Mouse (Mus musculus) ES-E14 (cell line): ENCODE results near the gene Ppp4r3b. TPM values are rescaled to one million over a fixed set of nuclear protein-coding genes. Genes with fewer than 3 reads are reported as not detected.
A peak's percentile ranks its signal among the peaks of the same experiment; 100 is the strongest.

Experiments
- DNase-seq: peaks from one replicate; pipeline ENCODE4 v3.0.0-alpha.2; 2013; ENCODE audit warnings: low read depth, low spot score
- H3K27ac ChIP-seq: 2 replicates; pipeline ENCODE4 v1.5.1; 2012; ENCODE audit warnings: low read depth, mild to moderate bottlenecking, low read length, moderate library complexity, mixed read lengths; ENCODE audit not compliant: poor library complexity, insufficient read depth, severe bottlenecking
- H3K36me3 ChIP-seq: 2 replicates; pipeline ENCODE4 v1.6.1; 2012; ENCODE audit warnings: mild to moderate bottlenecking, low read length, moderate library complexity, mixed read lengths; ENCODE audit not compliant: control insufficient read depth, poor library complexity, insufficient read depth, severe bottlenecking
- H3K4me1 ChIP-seq, 2 experiments: fragments of 150-350 bp in 1 of 2; sonication (generic) in 1 of 2; 2 replicates each; pipeline ENCODE4 v1.6.1; 2012; ENCODE audit warnings: low read length in 2 of 2, mild to moderate bottlenecking in 1 of 2, mixed read lengths in 1 of 2; ENCODE audit not compliant: control insufficient read depth in 2 of 2, insufficient read depth in 2 of 2, poor library complexity in 1 of 2
- H3K4me3 ChIP-seq, 2 experiments: fragments of 150-350 bp in 1 of 2; sonication (generic) in 1 of 2; 2 replicates each; pipeline ENCODE4 v1.5.1; 2012; ENCODE audit warnings: low read length in 2 of 2, low read depth in 1 of 2, mild to moderate bottlenecking in 1 of 2, mixed read lengths in 1 of 2; ENCODE audit not compliant: insufficient read depth in 1 of 2, poor library complexity in 1 of 2, severe bottlenecking in 1 of 2
- H3K9ac ChIP-seq: 2 replicates; pipeline ENCODE4 v1.6.1; 2012; ENCODE audit warnings: low read depth, mild to moderate bottlenecking, low read length, mixed read lengths; ENCODE audit not compliant: poor library complexity, insufficient read depth, severe bottlenecking
- H3K9me3 ChIP-seq: fragments of 150-350 bp; sonication (generic); 2 replicates; pipeline ENCODE4 v1.6.1; 2012; ENCODE audit warnings: low read depth, mild to moderate bottlenecking, low read length; ENCODE audit not compliant: control insufficient read depth, insufficient read depth
- CHD2 ChIP-seq: IDR thresholded peaks from 2 replicates; pipeline ENCODE4 v1.6.1; 2014; ENCODE audit warnings: mild to moderate bottlenecking, low read depth, low read length, inconsistent platforms
- HCFC1 ChIP-seq: IDR thresholded peaks from 2 replicates; pipeline ENCODE4 v1.6.1; 2012; ENCODE audit warnings: low read length, inconsistent platforms, borderline replicate concordance; ENCODE audit not compliant: insufficient read depth
- MAFK ChIP-seq: IDR thresholded peaks from 2 replicates; pipeline ENCODE4 v1.6.1; 2014; ENCODE audit warnings: mild to moderate bottlenecking, low read depth, low read length, inconsistent platforms; ENCODE audit not compliant: insufficient read depth
- ZC3H11A ChIP-seq: IDR thresholded peaks from 2 replicates; pipeline ENCODE4 v1.6.1; 2012; ENCODE audit warnings: low read depth, mild to moderate bottlenecking, inconsistent platforms, low read length, borderline replicate concordance
- ZNF384 ChIP-seq: IDR thresholded peaks from 2 replicates; pipeline ENCODE4 v1.6.1; 2012; ENCODE audit warnings: low read depth, low read length, inconsistent platforms
- in situ Hi-C, 2 experiments: fragments of 600-800 bp; cut with MboI; formaldehyde crosslinking; loops; one replicate each; pipeline ENCODE4 v1.15.1; 2025; ENCODE audit warnings: low sequenced_read_pairs in 2 of 2, inconsistent platforms in 1 of 2; ENCODE audit not compliant: unreplicated experiment in 2 of 2
- total RNA-seq: library from RNA; depleted of rRNA; stranded (reverse); fragments of 300-350 nt; gene quantifications from 2 replicates; pipeline ENCODE4 v1.2.3, GENCODE M21; 2012

The Ppp4r3b gene
- total RNA-seq, 1 experiment = 58.8 TPM

- DNase-seq = no peak
- Histone ChIP-seq H3K9me3 (no peaks in the 10 kb centered on the region), H3K4me3 (no peak overlapping the region), H3K9ac (no peak overlapping the region), H3K4me1 (no peaks in the 10 kb centered on the region; a peak in 1 of 4 replicates), H3K36me3 (no peaks in the 10 kb centered on the region), H3K27ac (no peak overlapping the region)
- no peak for TF ChIP-seq HCFC1
- TF ChIP-seq CHD2 = no peak
- no peak for TF ChIP-seq ZNF384
- no peak for TF ChIP-seq ZC3H11A
- no peak for TF ChIP-seq MAFK
- in situ Hi-C loops = no loop called here
These were observed 65.4 kb downstream of the Ppp4r3b start for GRCm38 (mm10) chr11:29238047-29238446.

DNA sequence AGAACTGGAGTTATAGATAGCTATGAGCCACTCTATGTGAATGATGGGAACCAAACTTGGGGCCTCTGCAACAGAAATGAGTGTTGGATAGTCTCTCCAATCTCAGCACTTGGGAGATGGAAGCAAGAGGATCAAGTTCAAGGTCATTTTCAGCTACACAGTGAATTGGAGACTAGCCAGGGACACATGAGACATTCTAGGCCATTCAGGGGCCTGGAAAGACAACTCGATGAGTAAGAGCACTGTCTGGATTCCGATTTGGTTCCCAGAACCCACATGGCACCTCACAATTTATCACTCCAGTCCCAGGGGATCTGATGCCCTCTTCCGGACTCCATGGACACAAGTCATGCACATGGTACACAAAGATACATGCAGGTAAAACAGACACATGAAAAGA lies 65.9 kb downstream of the Ppp4r3b start:
- in situ Hi-C loops = no loop called here
- H3K9me3 ChIP-seq = no peaks in the 10 kb centered on the region
- no peak overlapping the region for H3K9ac ChIP-seq
- no peaks in the 10 kb centered on the region; a peak in 1 of 4 replicates for H3K4me1 ChIP-seq
- no peaks in the 10 kb centered on the region for H3K36me3 ChIP-seq
- no peak for TF ChIP-seq ZNF384
- no peak for DNase-seq
- no peak overlapping the region for H3K4me3 ChIP-seq
- H3K27ac ChIP-seq = no peak overlapping the region

GRCm38 (mm10) chr11:29239353-29239752 lies 66.7 kb downstream of the Ppp4r3b start:
- in situ Hi-C loops = no loop called here
- Histone ChIP-seq H3K27ac (no peak overlapping the region), H3K9ac (no peak overlapping the region), H3K36me3 (no peaks in the 10 kb centered on the region), H3K4me1 (no peaks in the 10 kb centered on the region; a peak in 1 of 4 replicates), H3K4me3 (no peak overlapping the region), H3K9me3 (no peaks in the 10 kb centered on the region)
- no peak for DNase-seq
- TF ChIP-seq ZC3H11A (no peak), ZNF384 (no peak), MAFK (peak; percentile 57; the same call in 1 of the 2 replicates), HCFC1 (no peak), CHD2 (no peak)

DNA sequence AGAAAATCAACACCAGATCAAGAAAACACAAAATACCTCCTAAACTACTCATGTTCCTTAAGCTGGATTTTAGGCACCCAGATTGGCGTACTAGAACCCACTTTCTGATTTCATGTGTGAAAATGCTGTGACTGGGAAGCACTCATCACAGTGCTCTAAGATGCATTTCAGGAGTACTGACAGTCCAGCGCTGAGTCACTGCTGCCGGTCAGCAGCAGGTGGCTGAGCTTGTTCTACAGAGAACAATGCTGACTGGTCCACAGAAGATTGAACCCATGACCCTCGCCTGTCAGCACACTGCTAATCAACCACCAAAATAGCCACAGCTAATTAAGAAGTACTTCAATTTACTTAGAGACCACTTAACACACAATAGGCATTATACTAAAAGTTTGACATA lies 69.3 kb downstream of the Ppp4r3b start:
- in situ Hi-C loops = no loop called here
- H3K4me1 ChIP-seq = peaks cover 0 to 2% of the 10 kb centered on the region in 2 experiments; a peak in 1 of 4 replicates
- no peak for DNase-seq

GRCm38 (mm10) chr11:29245988-29246387 lies 73.3 kb downstream of the Ppp4r3b start:
- H3K9ac ChIP-seq = no peak overlapping the region

More for the DNA sequence above, 69.3 kb downstream of the Ppp4r3b start:
- no peaks in the 10 kb centered on the region for H3K36me3 ChIP-seq
- no peak overlapping the region for H3K4me3 ChIP-seq
- no peak for TF ChIP-seq HCFC1
- TF ChIP-seq MAFK = 0 out of 2 replicates have a peak, but pooled peaks have one; percentile 4
- H3K9ac ChIP-seq = no peak overlapping the region
- H3K27ac ChIP-seq = no peak overlapping the region
- no peaks in the 10 kb centered on the region for H3K9me3 ChIP-seq

More at GRCm38 (mm10) chr11:29245988-29246387, 73.3 kb downstream of the Ppp4r3b start:
- in situ Hi-C loops = no loop called here
- no peak for DNase-seq
- H3K4me3 ChIP-seq = peak overlapping the region in 1 of 2 experiments; percentile 79; a peak in 2 of 4 replicates
- H3K9me3 ChIP-seq = no peaks in the 10 kb centered on the region
- H3K27ac ChIP-seq = no peak overlapping the region
- TF ChIP-seq ZNF384 (no peak), CHD2 (no peak), MAFK (no peak), HCFC1 (no peak), ZC3H11A (no peak)
- H3K4me1 ChIP-seq = peaks cover 0 to 2% of the 10 kb centered on the region in 2 experiments; a peak in 1 of 4 replicates
- no peaks in the 10 kb centered on the region for H3K36me3 ChIP-seq
